Mouse (Mus musculus) MEL (cell line): ENCODE measurements around the gene Map7d1. TPM values are rescaled to one million over a fixed set of nuclear protein-coding genes. Genes with fewer than 3 reads are reported as not detected.

Experiments
- DNase-seq: peaks from one replicate; pipeline ENCODE4 v3.0.0; 2011; ENCODE audit warnings: low read depth, low spot score
- H3K27ac ChIP-seq: 2 replicates; pipeline ENCODE4 v1.5.1; 2012; ENCODE audit warnings: low read depth, mild to moderate bottlenecking, control low read depth, low read length, moderate library complexity; ENCODE audit not compliant: control insufficient read depth
- H3K27me3 ChIP-seq, 2 experiments: fragments of 150-350 bp in 1 of 2; sonication (generic) in 1 of 2; 2 replicates each; pipeline ENCODE4 v1.6.1; 2012; ENCODE audit warnings: low read length in 2 of 2, mild to moderate bottlenecking in 2 of 2, improper control_type of control experiment in 1 of 2, moderate library complexity in 1 of 2; ENCODE audit not compliant: insufficient read depth in 2 of 2, control insufficient read depth in 1 of 2
- H3K36me3 ChIP-seq, 2 experiments: 2 replicates each; pipeline ENCODE4 v1.6.1; 2012 to 2014; ENCODE audit warnings: low read length in 2 of 2, improper control_type of control experiment in 1 of 2, inconsistent platforms in 1 of 2, mild to moderate bottlenecking in 1 of 2; ENCODE audit not compliant: insufficient read depth in 2 of 2, control insufficient read depth in 1 of 2
- H3K4me1 ChIP-seq, 2 experiments: fragments of 150-350 bp in 1 of 2; sonication (generic) in 1 of 2; 2 replicates each; pipeline ENCODE4 v1.6.1; 2012; ENCODE audit warnings: low read length in 2 of 2, improper control_type of control experiment in 1 of 2, mild to moderate bottlenecking in 1 of 2; ENCODE audit not compliant: insufficient read depth in 2 of 2, control insufficient read depth in 1 of 2
- H3K4me3 ChIP-seq, 2 experiments: fragments of 150-350 bp in 1 of 2; sonication (generic) in 1 of 2; 2 replicates each; pipeline ENCODE4 v1.5.1; 2012; ENCODE audit warnings: low read depth in 2 of 2, low read length in 2 of 2, mild to moderate bottlenecking in 2 of 2, moderate library complexity in 2 of 2, control low read depth in 1 of 2, improper control_type of control experiment in 1 of 2; ENCODE audit not compliant: control insufficient read depth in 1 of 2, insufficient read depth in 1 of 2
- H3K79me2 ChIP-seq: 2 replicates; pipeline ENCODE4 v1.6.1; 2012; ENCODE audit warnings: mild to moderate bottlenecking, low read length, moderate library complexity; ENCODE audit not compliant: control insufficient read depth, poor library complexity, insufficient read depth
- H3K9ac ChIP-seq: 2 replicates; pipeline ENCODE4 v1.6.1; 2012; ENCODE audit warnings: low read depth, mild to moderate bottlenecking, control low read depth, low read length, moderate library complexity; ENCODE audit not compliant: control insufficient read depth, poor library complexity, severe bottlenecking
- H3K9me3 ChIP-seq: fragments of 150-350 bp; sonication (generic); replicated peaks from 2 replicates; pipeline ENCODE4 v1.6.1; 2012; ENCODE audit warnings: mild to moderate bottlenecking, low read length, improper control_type of control experiment, moderate library complexity; ENCODE audit not compliant: insufficient read depth
- BHLHE40 ChIP-seq: IDR thresholded peaks from 2 replicates; pipeline ENCODE4 v1.6.1; 2012; ENCODE audit warnings: low read depth, mild to moderate bottlenecking, inconsistent platforms, low read length, improper control_type of control experiment, borderline replicate concordance
- CTCF ChIP-seq, 3 experiments: IDR thresholded peaks in 2 of 3; conservative IDR thresholded peaks in 1 of 3; 2 replicates each; pipeline ENCODE4 v1.5.1; 2011 to 2012; ENCODE audit warnings: low read length in 3 of 3, low read depth in 2 of 3, mild to moderate bottlenecking in 2 of 3, improper control_type of control experiment in 1 of 3, inconsistent platforms in 1 of 3, mixed read lengths in 1 of 3, moderate library complexity in 1 of 3; ENCODE audit not compliant: control insufficient read depth in 1 of 3, insufficient read depth in 1 of 3, poor library complexity in 1 of 3, severe bottlenecking in 1 of 3
- JUND ChIP-seq: IDR thresholded peaks from 2 replicates; pipeline ENCODE4 v1.6.1; 2011; ENCODE audit warnings: low read depth, mild to moderate bottlenecking, improper control_type of control experiment, low read length
- MEF2A ChIP-seq: IDR thresholded peaks from 2 replicates; pipeline ENCODE4 v1.6.1; 2014; ENCODE audit warnings: low read depth, mild to moderate bottlenecking, inconsistent platforms, low read length, improper control_type of control experiment; ENCODE audit not compliant: poor library complexity, insufficient replicate concordance, severe bottlenecking; ENCODE audit errors: extremely low read depth
- MYB ChIP-seq: IDR thresholded peaks from 2 replicates; pipeline ENCODE4 v1.6.1; 2011; ENCODE audit warnings: mild to moderate bottlenecking, low read depth, low read length, improper control_type of control experiment
- POLR2A ChIP-seq, 2 experiments: IDR thresholded peaks; 2 replicates each; pipeline ENCODE4 v1.6.1; 2011 to 2012; ENCODE audit warnings: low read length in 2 of 2, mild to moderate bottlenecking in 2 of 2, control low read depth in 1 of 2, improper control_type of control experiment in 1 of 2, low read depth in 1 of 2, moderate library complexity in 1 of 2; ENCODE audit not compliant: control insufficient read depth in 1 of 2, insufficient read depth in 1 of 2, poor library complexity in 1 of 2
- POLR2AphosphoS5 ChIP-seq: IDR thresholded peaks from 2 replicates; pipeline ENCODE4 v1.6.1; 2012; ENCODE audit warnings: low read depth, borderline replicate concordance, mild to moderate bottlenecking, inconsistent platforms, low read length, moderate library complexity, mixed read lengths
- RAD21 ChIP-seq: IDR thresholded peaks from 2 replicates; pipeline ENCODE4 v1.6.1; 2011; ENCODE audit warnings: mild to moderate bottlenecking, low read depth, low read length, improper control_type of control experiment
- SIN3A ChIP-seq: IDR thresholded peaks from 2 replicates; pipeline ENCODE4 v1.6.1; 2012; ENCODE audit warnings: low read length, improper control_type of control experiment, inconsistent platforms
- TCF12 ChIP-seq: IDR thresholded peaks from 2 replicates; pipeline ENCODE4 v1.6.1; 2014; ENCODE audit warnings: low read depth, mild to moderate bottlenecking, inconsistent platforms, low read length, improper control_type of control experiment, moderate library complexity
- USF1 ChIP-seq: IDR thresholded peaks from 2 replicates; pipeline ENCODE4 v1.6.1; 2014; ENCODE audit warnings: low read depth, mild to moderate bottlenecking, inconsistent platforms, low read length, improper control_type of control experiment, moderate library complexity
- USF2 ChIP-seq, 2 experiments: IDR thresholded peaks; 2 replicates each; pipeline ENCODE4 v1.6.1; 2011 to 2012; ENCODE audit warnings: improper control_type of control experiment in 2 of 2, low read length in 2 of 2, borderline replicate concordance in 1 of 2, inconsistent platforms in 1 of 2, low read depth in 1 of 2, mild to moderate bottlenecking in 1 of 2; ENCODE audit not compliant: insufficient read depth in 1 of 2
- ZKSCAN1 ChIP-seq: IDR thresholded peaks from 2 replicates; pipeline ENCODE4 v1.6.1; 2012; ENCODE audit warnings: low read depth, mild to moderate bottlenecking, inconsistent platforms, low read length, improper control_type of control experiment, moderate library complexity
- ZMIZ1 ChIP-seq: IDR thresholded peaks from 2 replicates; pipeline ENCODE4 v1.6.1; 2012; ENCODE audit warnings: low read depth, mild to moderate bottlenecking, inconsistent platforms, low read length, improper control_type of control experiment, moderate library complexity
- polyA plus RNA-seq, 2 experiments: library from polyadenylated mRNA; stranded (reverse) in 1 of 2; unstranded in 1 of 2; fragments of >175 nt in 1 of 2; fragments of >200 nt in 1 of 2; gene quantifications; 2 replicates each; pipeline versions ENCODE4 v1.2.1 to v1.2.4; 2012; ENCODE audit warnings: low replicate concordance in 2 of 2, low read depth in 1 of 2; ENCODE audit not compliant: insufficient read length in 2 of 2, insufficient read depth in 1 of 2, missing spikeins in 1 of 2
- total RNA-seq: library from RNA; depleted of rRNA; stranded (reverse); fragments of 300-350 nt; gene quantifications from 2 replicates; pipeline ENCODE4 v1.2.3, GENCODE M21; 2012; rRNA removed

The Map7d1 gene
- total and polyA plus RNA-seq, 3 experiments = 15.4 to 58.2 TPM; not detected in 1

DNA sequence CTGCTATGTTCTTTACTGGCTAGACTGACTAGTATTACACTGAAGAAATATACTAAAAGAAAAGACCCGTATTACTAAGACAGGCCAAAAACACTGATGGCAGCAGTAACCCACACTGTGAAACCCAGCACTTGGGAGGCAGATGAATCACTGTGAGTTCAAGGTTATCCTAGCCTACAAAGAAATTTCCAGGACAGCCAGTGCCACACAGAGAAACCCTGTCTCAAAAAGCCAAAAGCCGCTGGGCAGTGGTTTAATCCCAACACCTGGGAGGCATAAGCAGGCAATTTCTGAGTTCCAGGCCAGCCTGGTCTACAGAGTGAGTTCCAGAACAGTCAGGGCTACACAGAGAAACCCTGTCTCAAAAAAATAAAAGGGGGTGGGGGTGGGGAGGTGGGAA lies 65.5 kb downstream of the Map7d1 start:
- no peak overlapping the region for H3K9ac ChIP-seq
- H3K4me3 ChIP-seq = no peak overlapping the region
- TF ChIP-seq USF1 = no peak
- TF ChIP-seq TCF12 = no peak
- TF ChIP-seq POLR2AphosphoS5 = no peak
- TF ChIP-seq CTCF (IDR thresholded peaks at IDR 0.05 in 2 of 3, conservative IDR thresholded peaks at IDR 0.05 in 1 of 3; ENCODE audit: control insufficient read depth in 1 of 3, insufficient read depth in 1 of 3, low read depth in 2 of 3, low read length in 3 of 3, poor library complexity in 1 of 3, severe bottlenecking in 1 of 3) = no peak
- TF ChIP-seq ZKSCAN1 = no peak
- TF ChIP-seq MEF2A = no peak
- no peak for TF ChIP-seq SIN3A
- TF ChIP-seq RAD21 = no peak
- no peak for DNase-seq
- peaks cover 77% of the 10 kb centered on the region for H3K79me2 ChIP-seq
- H3K27me3 ChIP-seq = no peaks in the 10 kb centered on the region
- H3K4me1 ChIP-seq = no peaks in the 10 kb centered on the region; a peak in 1 of 4 replicates
- peaks cover 11 to 64% of the 10 kb centered on the region in 2 experiments for H3K36me3 ChIP-seq
- no peak overlapping the region for H3K27ac ChIP-seq
- H3K9me3 ChIP-seq = no peaks in the 10 kb centered on the region

DNA sequence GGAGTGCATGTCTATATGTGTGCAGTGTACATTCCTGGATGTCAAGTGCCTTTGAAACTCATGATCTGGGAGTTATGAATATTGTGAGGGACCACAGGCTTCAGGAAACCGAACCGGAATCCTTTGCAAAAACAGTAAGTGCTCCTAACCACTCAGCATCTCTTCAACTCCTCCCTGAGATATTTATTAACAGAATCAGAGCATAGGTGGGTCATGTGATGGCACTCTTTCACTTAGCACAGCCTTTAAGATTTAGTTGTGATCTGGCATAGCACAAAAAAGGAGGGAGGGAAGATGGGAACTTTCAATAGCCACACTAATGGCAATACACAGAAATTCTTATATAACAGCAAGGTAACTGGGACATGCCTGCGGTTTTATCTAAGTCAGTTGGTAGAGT lies 69.0 kb downstream of the Map7d1 start:
- Histone ChIP-seq H3K4me1 (no peaks in the 10 kb centered on the region; a peak in 1 of 4 replicates), H3K9me3 (no peaks in the 10 kb centered on the region), H3K36me3 (peaks cover 0 to 62% of the 10 kb centered on the region in 2 experiments; a peak in 3 of 4 replicates), H3K9ac (no peak overlapping the region), H3K4me3 (no peak overlapping the region), H3K27ac (no peak overlapping the region), H3K27me3 (no peaks in the 10 kb centered on the region)
- no peak for DNase-seq
- TF ChIP-seq MYB (no peak), ZMIZ1 (no peak), MEF2A (no peak)
- TF ChIP-seq, all 39 proteins: peak for 0
- H3K79me2 ChIP-seq = peaks cover 49% of the 10 kb centered on the region

- no peaks in the 10 kb centered on the region for H3K9me3 ChIP-seq
- H3K9ac ChIP-seq = no peak overlapping the region
- no peak for DNase-seq
- H3K79me2 ChIP-seq = peaks cover 19% of the 10 kb centered on the region
- H3K27me3 ChIP-seq = no peaks in the 10 kb centered on the region
- H3K36me3 ChIP-seq = peaks cover 0 to 68% of the 10 kb centered on the region in 2 experiments; a peak in 2 of 4 replicates
- no peak overlapping the region for H3K27ac ChIP-seq
- H3K4me3 ChIP-seq = no peak overlapping the region
- H3K4me1 ChIP-seq = no peaks in the 10 kb centered on the region
- TF ChIP-seq USF1 = no peak
- no peak for TF ChIP-seq BHLHE40
- no peak for TF ChIP-seq MYB
- TF ChIP-seq POLR2AphosphoS5 = no peak
- TF ChIP-seq USF2 (IDR thresholded peaks at IDR 0.05; ENCODE audit: borderline replicate concordance in 1 of 2, insufficient read depth in 1 of 2, low read depth in 1 of 2, low read length in 2 of 2) = no peak
- no peak for TF ChIP-seq SIN3A
- no peak for TF ChIP-seq JUND
- 0 out of 4 replicates have a peak, but pooled peaks of 1 of the 2 experiments have one; percentile 24 for TF ChIP-seq POLR2A (IDR thresholded peaks at IDR 0.05; ENCODE audit: control insufficient read depth in 1 of 2, insufficient read depth in 1 of 2, low read depth in 1 of 2, low read length in 2 of 2, poor library complexity in 1 of 2)
Observed at GRCm38 (mm10) chr4:126183034-126183433, 73.1 kb downstream of the Map7d1 start.

Other genes with a start within 250 kb of the Map7d1 start
- gene Csf3r, start 231.8 kb downstream of the Map7d1 start, total RNA-seq = not detected in 2 replicates
- under 1 TPM in 1 of 2 experiments, not detected in 1; 0.06 TPM for gene Csf3r, start 231.8 kb downstream of the Map7d1 start, polyA plus RNA-seq
- 91.5 and 92.9 TPM in 2 replicates for gene Mrps15, start 209.4 kb downstream of the Map7d1 start, total RNA-seq
- gene Mrps15, start 209.4 kb downstream of the Map7d1 start, polyA plus RNA-seq = 100 to 1,000 TPM in 1 of 2 experiments, not detected in 1; 157 TPM
- 4.2 and 5.7 TPM in 2 replicates for gene Oscp1, start 197.8 kb downstream of the Map7d1 start, total RNA-seq
- 1 to 10 TPM in 1 of 2 experiments, not detected in 1; 7.6 TPM for gene Oscp1, start 197.8 kb downstream of the Map7d1 start, polyA plus RNA-seq
- 33.9 and 35.0 TPM in 2 replicates for gene Lsm10, start 159.7 kb downstream of the Map7d1 start, total RNA-seq
- 10 to 100 TPM in 1 of 2 experiments, not detected in 1; 49.6 TPM for gene Lsm10, start 159.7 kb downstream of the Map7d1 start, polyA plus RNA-seq
- gene Stk40, start 152.4 kb downstream of the Map7d1 start, total RNA-seq = 16.8 and 30.4 TPM in 2 replicates
- gene Stk40, start 152.4 kb downstream of the Map7d1 start, polyA plus RNA-seq = 100 to 1,000 TPM in 1 of 2 experiments, 10 to 100 TPM in 1; 79.4 to 270 TPM
- 9.3 and 9.6 TPM in 2 replicates for gene Eva1b, start 108.6 kb downstream of the Map7d1 start, total RNA-seq
- gene Eva1b, start 108.6 kb downstream of the Map7d1 start, polyA plus RNA-seq = 10 to 100 TPM in 1 of 2 experiments, not detected in 1; 12.2 TPM
- gene Sh3d21, start 92.9 kb downstream of the Map7d1 start, total RNA-seq = 0.31 and 0.56 TPM in 2 replicates
- 1 to 10 TPM in 1 of 2 experiments, not detected in 1; 1.3 TPM for gene Sh3d21, start 92.9 kb downstream of the Map7d1 start, polyA plus RNA-seq
- gene Thrap3, start 53.6 kb downstream of the Map7d1 start, total RNA-seq = 158 and 177 TPM in 2 replicates
- gene Thrap3, start 53.6 kb downstream of the Map7d1 start, polyA plus RNA-seq = 100 to 1,000 TPM; 310 to 471 TPM
- gene Trappc3, start 6.0 kb upstream of the Map7d1 start, total RNA-seq = 66.6 and 71.0 TPM in 2 replicates
- 10 to 100 TPM in 1 of 2 experiments, not detected in 1; 72.0 TPM for gene Trappc3, start 6.0 kb upstream of the Map7d1 start, polyA plus RNA-seq
- gene Col8a2, start 30.4 kb upstream of the Map7d1 start, total RNA-seq = not detected in 2 replicates
- gene Col8a2, start 30.4 kb upstream of the Map7d1 start, polyA plus RNA-seq = not detected
- 53.2 and 62.0 TPM in 2 replicates for gene Adprhl2, start 65.4 kb upstream of the Map7d1 start, total RNA-seq
- 10 to 100 TPM in 1 of 2 experiments, not detected in 1; 53.7 TPM for gene Adprhl2, start 65.4 kb upstream of the Map7d1 start, polyA plus RNA-seq
- gene Tekt2, start 69.3 kb upstream of the Map7d1 start, total RNA-seq = 0.20 TPM in 1 of 2 replicates, not detected in the other
- under 1 TPM in 1 of 2 experiments, not detected in 1; 0.25 TPM for gene Tekt2, start 69.3 kb upstream of the Map7d1 start, polyA plus RNA-seq
- gene Ago3, start 173.2 kb upstream of the Map7d1 start, total RNA-seq = 6.0 and 7.3 TPM in 2 replicates
- gene Ago3, start 173.2 kb upstream of the Map7d1 start, polyA plus RNA-seq = 1 to 10 TPM in 1 of 2 experiments, not detected in 1; 7.9 TPM
- gene Ago1, start 212.2 kb upstream of the Map7d1 start, total RNA-seq = 5.4 and 6.0 TPM in 2 replicates
- 100 to 1,000 TPM in 1 of 2 experiments, 10 to 100 TPM in 1; 15.4 to 312 TPM for gene Ago1, start 212.2 kb upstream of the Map7d1 start, polyA plus RNA-seq